Mouse (Mus musculus) bone marrow macrophage, adult 2 months (primary cell): Measurements from ENCODE around the gene Cnn3.

Experiments
- CTCF ChIP-seq: IDR thresholded peaks from 2 replicates; pipeline ENCODE4 v1.5.1; 2012; ENCODE audit warnings: low read depth, mild to moderate bottlenecking, low read length, moderate library complexity
- POLR2A ChIP-seq: IDR thresholded peaks from 2 replicates; pipeline ENCODE4 v1.6.1; 2012; ENCODE audit warnings: mild to moderate bottlenecking, low read depth, low read length, borderline replicate concordance

- no peak for TF ChIP-seq CTCF
- no peak for TF ChIP-seq POLR2A
These were observed 1.9 kb downstream of the Cnn3 start for GRCm38 (mm10) chr3:121428230-121428629.
